Mouse (Mus musculus): Measurements from ENCODE around the gene Rnf41.

Rnf41 gene

DNA sequence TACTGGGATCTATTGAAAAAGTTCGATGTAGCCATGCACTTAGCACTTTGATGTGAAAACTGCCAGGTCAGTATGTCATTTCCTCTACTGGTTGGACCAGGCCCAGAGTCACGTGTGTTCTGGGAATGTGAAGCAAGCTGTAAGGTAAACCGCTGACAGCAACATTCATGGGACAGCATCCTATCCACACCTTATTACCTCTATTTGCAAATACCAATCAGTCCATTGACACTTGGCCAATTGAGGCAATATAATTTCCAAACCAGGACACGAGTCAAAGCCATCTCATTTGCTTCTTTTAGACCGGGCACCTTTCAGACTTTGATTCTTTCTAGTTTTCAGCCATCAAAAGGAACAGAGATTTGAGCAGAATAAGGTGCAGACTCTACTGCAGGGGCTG lies 17.6 kb downstream of the Rnf41 start:
- DNase-seq (ENCODE audit: low spot score in 2 of 2) = no peak

DNA sequence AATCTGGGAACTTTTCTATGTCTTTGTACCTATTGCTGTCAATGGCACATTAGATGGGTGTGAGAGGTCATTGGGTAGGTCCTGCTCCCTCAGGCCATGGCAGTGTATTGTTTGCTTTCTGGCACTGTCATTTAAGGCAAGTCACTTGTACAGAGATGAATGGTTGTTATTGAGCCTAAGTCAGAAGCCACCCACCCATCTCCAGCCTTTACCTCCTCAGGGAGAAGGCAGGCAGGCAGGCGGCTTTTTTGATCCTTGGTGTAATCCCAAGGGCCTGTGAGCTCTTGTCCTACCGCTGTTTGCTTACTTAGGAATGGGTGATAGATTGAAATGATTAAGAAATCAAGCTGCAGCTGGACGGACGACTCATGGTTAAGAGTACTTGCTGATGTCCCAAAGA lies 18.0 kb downstream of the Rnf41 start:
- DNase-seq (ENCODE audit: low spot score in 2 of 2) = no peak

GRCm38 (mm10) chr10:128433417-128433816 lies 22.0 kb downstream of the Rnf41 start:
- no peak for DNase-seq (ENCODE audit: low spot score in 2 of 2)

GRCm38 (mm10) chr10:128434681-128435080 lies 23.2 kb downstream of the Rnf41 start:
- DNase-seq (ENCODE audit: low spot score in 2 of 2) = no peak

- no peak for DNase-seq (ENCODE audit: low spot score in 2 of 2)
Measured at GRCm38 (mm10) chr10:128435186-128435823, 23.8 kb downstream of the Rnf41 start.

- no peak for DNase-seq (ENCODE audit: low spot score in 2 of 2)
Measured at GRCm38 (mm10) chr10:128435873-128436272, 24.4 kb downstream of the Rnf41 start.

DNA sequence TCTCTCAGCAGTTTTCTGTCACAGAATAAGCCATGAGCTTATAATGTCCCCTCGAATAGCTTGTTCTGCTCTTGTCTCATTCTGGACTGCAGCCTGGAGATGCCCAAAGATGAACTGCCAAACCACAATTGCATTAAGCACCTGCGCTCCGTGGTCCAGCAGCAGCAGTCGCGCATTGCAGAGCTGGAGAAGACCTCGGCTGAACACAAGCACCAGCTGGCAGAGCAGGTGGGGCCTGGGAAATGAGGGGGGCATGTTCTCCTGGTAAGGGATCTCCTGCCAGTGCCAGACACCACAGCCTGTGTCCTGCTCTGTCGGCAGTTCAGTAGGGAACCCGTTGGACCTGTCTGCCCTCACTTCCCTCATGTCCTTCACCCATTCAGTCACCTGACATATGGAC lies 24.9 kb downstream of the Rnf41 start:
- no peak for DNase-seq (ENCODE audit: low spot score in 2 of 2)

DNA sequence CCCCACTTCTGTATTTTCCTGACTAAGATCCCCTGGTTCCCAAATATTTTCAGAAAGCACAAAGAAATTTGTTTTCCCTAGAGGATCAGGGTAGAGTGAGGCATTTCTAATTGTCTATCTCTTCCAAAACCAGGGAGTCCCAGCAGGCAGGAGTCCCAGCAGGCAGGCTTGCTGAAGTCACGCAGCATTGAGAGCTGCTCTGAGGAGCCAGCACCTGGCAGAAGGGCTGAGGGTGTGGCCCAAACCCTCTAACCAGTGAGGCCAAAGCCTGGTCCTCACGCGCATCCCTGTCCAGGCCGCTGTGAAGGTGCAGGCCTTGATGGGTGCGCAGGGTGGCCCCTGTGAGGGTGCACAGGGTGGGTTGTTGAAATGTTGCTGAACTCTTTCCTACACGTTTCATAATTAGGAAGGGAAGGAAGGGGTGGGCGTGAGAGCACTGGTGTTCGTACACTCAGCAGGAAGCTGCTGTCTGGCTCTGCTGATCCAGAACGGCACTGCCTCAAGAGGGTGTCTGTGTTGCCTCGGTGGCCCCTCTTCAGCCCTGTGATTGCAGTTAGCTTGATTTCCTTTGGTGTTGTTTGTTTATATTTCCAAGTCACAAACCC lies 27.3 kb downstream of the Rnf41 start:
- no peak for DNase-seq (ENCODE audit: low spot score in 2 of 2)

DNA sequence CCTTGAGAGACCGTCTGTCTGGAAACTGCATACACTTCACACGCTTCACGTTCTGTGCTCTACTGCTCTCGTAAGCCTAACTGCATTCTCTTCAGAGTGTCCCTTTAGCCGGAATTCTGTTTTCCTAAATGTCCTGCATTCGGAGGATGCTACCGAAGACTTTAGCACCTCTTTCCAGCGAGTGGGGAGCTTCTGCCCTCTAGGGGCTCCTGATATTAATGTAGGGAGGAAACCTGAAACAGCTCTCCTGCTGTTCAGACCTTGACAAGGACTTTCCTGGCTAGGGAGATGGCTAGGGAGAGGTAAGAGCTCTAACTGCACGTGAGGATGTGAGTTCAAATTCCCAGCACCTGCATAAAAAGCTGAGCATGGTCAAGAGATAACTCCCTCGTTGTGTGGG lies 28.9 kb downstream of the Rnf41 start:
- DNase-seq (ENCODE audit: low spot score in 2 of 2) = no peak

DNA sequence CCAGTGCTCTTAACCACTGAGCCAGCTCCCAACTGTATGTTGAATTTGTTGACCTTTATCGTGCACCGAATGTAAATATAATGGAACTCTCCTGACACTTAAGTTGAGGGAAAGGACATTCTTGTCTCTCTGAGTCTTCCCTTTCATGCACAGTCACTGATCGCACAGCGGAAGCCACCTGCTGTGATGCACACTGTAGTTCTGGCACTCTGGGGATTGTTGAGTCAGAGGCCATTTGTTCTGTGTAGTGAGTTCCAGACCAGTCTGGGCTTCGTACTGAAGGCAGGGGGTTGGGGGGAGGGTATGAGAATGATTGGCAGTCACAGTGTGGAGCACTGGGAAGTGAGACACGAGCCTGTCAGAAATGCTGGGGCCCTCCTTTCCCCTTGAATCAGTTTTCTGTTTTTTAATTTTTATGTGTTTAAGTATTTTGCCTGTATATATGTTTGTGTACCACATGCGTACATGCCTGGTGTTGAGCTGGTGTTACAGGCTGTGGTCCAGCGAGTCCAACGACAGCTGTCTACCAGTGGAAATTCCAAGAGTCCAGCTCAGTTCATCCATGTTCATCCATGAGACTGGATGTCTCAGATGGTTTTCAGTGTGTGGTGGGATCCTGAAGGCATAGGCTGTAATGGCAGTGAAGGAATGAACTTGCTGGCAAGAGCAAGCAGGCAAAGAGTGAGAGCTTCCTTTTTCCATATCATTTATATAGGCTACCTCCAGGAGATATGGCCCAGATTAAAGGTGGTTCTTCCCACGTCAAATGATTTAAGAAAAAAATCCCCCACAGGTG lies 30.1 kb downstream of the Rnf41 start:
- DNase-seq (ENCODE audit: low spot score in 2 of 2) = no peak

- no peak for DNase-seq (ENCODE audit: low spot score in 2 of 2)
Measured at GRCm38 (mm10) chr10:128442718-128443117, 31.3 kb downstream of the Rnf41 start.

DNA sequence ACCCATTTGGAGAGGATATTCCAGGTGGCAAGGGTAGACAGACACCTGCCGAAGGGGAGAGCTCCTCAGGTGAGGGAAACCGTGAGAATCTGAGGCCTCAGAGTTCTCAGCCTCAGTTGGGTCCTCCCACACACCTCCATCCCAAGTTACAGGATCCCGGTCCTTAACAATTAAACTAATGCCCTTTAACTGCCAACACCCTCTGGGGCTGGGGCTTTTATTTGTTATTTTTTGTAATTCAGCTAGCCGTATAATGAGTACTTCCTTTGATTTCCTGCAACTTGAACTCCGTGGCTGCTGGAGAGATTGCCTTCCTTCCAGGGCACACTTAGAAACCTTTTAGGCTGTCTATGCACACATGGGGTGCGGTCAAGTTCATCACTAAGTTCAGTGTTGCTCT lies 32.9 kb downstream of the Rnf41 start:
- DNase-seq (ENCODE audit: low spot score in 2 of 2) = no peak

DNA sequence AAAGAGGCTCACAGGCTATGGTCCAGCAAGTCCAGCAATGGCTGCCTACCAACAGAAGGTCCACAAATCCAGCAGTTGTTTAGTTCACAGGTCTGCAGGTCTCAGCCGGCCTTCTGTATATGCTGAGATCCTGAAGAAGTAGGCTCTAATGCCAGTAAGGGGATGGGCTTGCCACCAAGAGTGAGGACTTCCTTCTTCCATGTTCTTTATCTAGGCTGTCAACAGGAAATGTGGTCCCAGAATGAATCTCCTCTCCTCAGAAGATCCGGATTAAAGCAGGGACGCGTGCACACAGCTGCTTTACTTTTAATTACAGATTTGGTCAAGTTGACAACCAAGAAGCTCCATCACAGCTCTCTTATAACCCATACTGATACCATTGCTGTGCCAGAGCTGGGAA lies 34.0 kb downstream of the Rnf41 start:
- no peak for DNase-seq (ENCODE audit: low spot score in 2 of 2)

DNA sequence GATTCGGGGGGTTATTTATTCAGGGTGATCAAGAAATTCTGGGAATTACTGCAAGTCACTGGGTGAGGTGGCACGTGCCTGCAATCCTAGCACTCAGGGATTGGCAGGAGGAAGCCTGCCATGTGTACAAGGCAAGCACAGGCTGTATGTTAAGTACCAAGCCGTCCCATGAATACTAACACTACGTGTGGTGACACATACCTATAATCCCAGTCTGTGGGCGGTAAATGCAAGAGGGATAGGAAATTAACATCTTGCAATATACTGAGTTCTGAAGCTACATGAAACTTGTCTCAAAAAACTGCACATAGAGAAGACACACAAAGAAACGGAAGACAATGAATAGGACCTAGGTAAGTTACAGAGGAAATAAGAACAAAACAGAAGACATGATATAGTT lies 39.6 kb downstream of the Rnf41 start:
- DNase-seq (ENCODE audit: low spot score in 2 of 2) = no peak

DNA sequence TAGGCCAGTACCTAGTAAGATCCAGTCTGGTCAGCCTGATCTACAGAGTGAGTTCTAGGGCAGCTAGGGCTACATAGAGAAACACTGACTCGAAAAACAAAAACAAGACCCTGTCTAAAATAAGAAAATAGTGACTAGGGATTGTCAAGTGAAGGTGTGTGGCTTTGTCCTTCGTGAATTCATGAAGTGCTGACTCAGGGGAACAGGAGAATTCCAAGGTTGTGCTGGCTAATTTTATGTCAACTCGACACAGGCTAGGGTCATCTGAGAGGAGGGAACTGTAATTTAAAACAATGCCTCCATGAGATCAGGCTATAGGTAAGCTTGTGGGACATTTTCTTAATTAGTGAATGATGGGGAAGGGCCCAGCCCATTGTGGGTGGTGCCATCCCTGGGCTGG lies 43.0 kb downstream of the Rnf41 start:
- DNase-seq (ENCODE audit: low spot score in 2 of 2) = no peak

DNA sequence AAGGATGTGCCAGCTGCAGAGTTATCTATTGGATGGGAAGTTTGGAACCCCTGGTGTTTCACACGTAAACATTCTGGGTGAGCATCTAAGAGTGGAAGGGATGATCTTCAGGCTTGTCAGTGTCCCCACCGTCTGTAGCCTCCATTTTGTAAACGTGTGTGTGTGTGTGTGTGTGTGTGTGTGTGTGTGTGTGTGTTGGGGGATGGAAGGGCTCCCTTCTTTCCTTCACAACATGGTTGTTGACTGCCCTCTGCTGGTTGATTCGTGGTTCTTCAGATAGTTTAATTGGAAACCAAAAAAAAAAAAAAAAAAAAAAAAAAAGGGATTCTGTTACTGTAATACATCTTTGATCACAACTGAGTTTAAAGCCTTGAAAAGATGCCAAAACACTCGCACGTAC lies 43.8 kb downstream of the Rnf41 start:
- peak; percentile 58 to 70 for DNase-seq (ENCODE audit: low spot score in 2 of 2)

GRCm38 (mm10) chr10:128457676-128458075 lies 46.2 kb downstream of the Rnf41 start:
- DNase-seq (ENCODE audit: low spot score in 2 of 2) = no peak

GRCm38 (mm10) chr10:128458348-128458718 lies 46.9 kb downstream of the Rnf41 start:
- DNase-seq (ENCODE audit: low spot score in 2 of 2) = peak; percentile 94 to 98

GRCm38 (mm10) chr10:128458719-128459408 lies 47.4 kb downstream of the Rnf41 start, which contains the start of gene Smarcc2:
Smarcc2 (plus strand) TSS chr10:128459248.
- peak; percentile 68 to 74 for DNase-seq (ENCODE audit: low spot score in 2 of 2)

DNA sequence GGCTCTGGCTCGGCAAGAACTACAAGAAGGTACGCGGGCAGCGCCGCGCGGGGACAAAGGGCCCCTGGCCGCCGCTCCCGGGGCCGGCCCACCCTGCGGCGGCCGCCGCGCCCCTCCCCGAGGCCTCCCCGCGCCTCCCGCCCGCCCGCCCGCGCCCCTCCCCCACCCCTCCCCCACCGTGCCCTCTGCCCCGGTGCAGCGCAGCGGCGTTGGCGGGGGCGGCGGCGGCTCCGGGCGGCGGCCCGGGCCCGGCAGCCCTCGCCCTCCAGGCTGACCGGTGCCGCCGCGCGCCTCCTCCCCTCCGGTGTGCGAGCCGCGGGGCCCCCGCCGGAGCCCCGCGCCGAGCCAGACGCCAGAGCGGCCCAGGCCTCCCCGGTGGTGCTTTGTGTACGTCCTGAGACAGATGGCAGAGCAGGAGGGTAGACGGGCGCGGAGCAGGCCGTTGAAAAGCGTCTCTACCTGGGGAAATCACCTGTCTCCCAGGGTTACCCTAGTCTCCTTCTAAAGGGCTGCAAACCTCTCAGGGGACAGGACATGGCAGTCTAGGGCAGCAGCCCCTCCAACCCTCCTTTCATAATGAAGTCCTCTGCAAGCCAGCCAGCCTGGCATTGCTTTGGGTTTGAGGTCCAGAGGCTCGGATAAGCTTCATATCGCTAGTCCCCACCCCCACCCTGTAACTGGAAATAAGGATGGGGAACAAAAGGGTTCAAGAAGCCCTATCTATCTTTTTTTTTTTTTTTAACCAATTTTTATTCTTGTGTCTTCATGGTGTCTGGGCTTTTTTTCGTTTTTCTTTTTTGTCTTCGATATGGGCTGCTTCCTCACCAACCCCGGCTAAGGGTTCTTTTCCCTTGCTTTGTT lies 48.2 kb downstream of the Rnf41 start:
- peak; percentile 36 to 55 for DNase-seq (ENCODE audit: low spot score in 2 of 2)

- no peak for DNase-seq (ENCODE audit: low spot score in 2 of 2)
Measured at GRCm38 (mm10) chr10:128460270-128460630, 48.8 kb downstream of the Rnf41 start.

- DNase-seq (ENCODE audit: low spot score in 2 of 2) = no peak
Measured at GRCm38 (mm10) chr10:128474366-128474765, 62.9 kb downstream of the Rnf41 start.

All from right cerebral cortex, adult 2 months (tissue).